Mouse (Mus musculus) spleen, adult 18-20 months (tissue): ENCODE measurements around the gene 1700034J05Rik.

Source experiments
- DNase-seq, 2 experiments: peaks; one replicate each; pipeline ENCODE4 v3.0.0; 2022; ENCODE audit warnings: mixed read lengths in 2 of 2

The 1700034J05Rik gene

DNA sequence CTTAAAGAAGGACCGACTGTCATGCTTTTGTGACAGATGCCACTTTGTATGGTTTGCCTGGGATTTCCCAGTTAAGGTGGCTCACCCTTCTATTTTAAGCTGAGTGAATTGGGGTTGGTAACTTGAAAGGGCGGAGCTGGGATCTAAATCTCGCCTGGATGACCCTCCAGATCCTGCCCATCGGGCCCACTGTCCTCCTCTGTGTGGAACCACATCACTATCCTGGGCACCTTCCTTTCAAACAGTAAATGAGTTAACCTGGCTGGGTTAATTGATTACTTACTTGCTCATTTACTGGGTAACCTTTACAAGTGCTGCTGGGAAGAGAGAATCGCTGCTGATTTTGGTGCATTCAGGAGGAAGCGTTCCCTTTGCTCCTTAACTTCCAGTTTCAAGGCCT lies 35.9 kb downstream of the 1700034J05Rik start:
- no peak for DNase-seq

DNA sequence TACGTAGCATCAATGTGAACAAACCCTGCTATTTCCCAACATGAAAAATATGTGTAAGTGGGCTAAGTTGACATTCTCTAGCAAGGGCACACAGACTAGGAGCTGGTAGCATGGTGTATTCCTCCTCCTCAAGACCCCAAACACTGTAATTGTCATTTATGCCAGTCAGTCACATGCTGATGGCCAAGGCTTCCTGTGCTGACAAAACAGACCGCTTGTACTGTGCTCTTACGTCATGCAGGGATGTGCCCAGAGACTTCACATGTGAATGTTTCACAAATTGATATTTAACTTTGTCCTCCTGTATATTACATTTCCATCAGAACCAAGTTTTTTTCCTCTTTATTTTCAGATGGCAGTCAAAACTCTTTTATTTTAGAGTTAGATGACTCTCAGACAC lies 36.8 kb downstream of the 1700034J05Rik start:
- no peak for DNase-seq

GRCm38 (mm10) chr6:146915808-146916207 lies 38.4 kb downstream of the 1700034J05Rik start:
- no peak for DNase-seq

GRCm38 (mm10) chr6:146913489-146914198 lies 40.6 kb downstream of the 1700034J05Rik start:
- DNase-seq = no peak

- DNase-seq = no peak
These were observed 41.3 kb downstream of the 1700034J05Rik start for GRCm38 (mm10) chr6:146912835-146913488.

GRCm38 (mm10) chr6:146910801-146911200 lies 43.4 kb downstream of the 1700034J05Rik start:
- DNase-seq = no peak

GRCm38 (mm10) chr6:146909725-146910489 lies 44.3 kb downstream of the 1700034J05Rik start:
- DNase-seq = no peak

GRCm38 (mm10) chr6:146908801-146909200 lies 45.4 kb downstream of the 1700034J05Rik start:
- DNase-seq = no peak

DNA sequence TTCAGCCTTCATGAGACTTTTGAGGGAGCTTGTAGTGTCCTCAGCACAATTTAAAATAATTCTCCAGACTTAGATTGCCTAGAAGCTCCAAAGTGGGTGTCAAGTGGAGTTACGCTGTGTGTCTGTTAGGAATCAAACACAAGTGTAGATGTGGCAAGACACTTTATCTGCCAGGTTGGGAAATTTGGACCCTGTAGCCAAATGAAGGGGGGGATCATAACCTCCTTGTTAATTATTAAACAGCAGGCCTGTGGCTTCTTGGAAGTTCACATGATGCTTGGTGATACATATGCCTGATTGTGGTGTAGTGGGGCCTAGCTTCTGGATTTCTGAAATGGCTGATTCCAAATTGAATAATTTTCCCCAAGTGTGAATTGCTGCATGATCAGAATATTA lies 46.4 kb downstream of the 1700034J05Rik start:
- DNase-seq = no peak

- no peak for DNase-seq
These were observed 47.0 kb downstream of the 1700034J05Rik start for GRCm38 (mm10) chr6:146907061-146907794.

DNA sequence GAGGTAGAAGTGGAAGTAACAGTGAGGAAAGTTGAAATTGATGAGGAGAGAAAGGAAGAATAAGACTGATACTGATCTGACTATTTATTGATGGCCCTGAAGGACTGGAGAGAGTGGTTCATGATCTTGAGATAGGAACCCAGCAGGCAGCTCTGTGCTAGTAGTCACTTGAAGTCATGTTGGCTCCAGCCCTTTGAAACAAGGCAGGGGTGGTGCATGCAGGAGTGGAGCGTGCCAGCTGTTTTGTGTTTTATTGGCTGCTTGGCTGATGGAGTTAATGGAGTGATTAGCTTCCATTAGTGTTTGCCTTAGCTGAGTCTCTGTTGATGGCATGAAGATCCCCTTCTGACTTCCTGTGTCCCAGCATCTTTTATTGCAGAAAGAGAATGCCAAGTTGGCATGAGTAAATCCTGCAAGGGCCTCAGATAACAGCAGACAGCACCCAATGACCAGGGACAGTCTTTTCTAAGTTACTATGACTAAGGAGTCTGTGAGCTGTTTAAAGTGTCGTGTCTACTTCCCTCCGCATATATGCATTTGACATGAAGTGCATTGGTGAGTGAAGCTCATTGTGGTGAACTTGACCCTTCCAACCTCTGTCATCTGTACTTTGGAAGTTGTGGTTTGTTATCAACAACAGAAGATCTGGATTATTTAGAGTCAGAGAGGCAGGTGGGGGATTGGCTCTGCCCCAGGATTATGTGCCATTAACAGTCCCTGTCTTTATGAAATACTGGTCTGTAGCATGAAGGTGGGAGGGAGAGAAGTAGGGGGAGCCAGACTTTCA lies 48.0 kb downstream of the 1700034J05Rik start:
- DNase-seq = no peak

DNA sequence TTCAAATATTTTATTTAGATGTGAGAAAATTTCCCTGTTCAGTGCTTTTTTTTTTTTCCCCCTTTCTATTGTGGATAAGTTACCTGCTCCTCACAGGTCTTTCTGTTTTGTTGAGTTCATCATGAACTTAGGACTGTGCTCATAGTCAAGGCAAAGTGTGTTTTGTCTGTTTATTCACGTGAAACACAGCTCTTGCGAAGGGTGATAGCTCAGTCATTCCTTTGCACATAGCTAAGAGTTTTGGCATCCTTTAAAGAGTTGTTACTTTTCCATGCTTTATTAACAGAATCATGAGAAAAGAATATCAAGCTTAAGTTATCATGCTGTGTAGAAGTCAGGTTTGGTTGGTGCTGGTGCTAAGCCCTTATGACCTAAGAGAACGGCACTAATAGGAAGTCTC lies 49.5 kb downstream of the 1700034J05Rik start:
- no peak for DNase-seq

DNA sequence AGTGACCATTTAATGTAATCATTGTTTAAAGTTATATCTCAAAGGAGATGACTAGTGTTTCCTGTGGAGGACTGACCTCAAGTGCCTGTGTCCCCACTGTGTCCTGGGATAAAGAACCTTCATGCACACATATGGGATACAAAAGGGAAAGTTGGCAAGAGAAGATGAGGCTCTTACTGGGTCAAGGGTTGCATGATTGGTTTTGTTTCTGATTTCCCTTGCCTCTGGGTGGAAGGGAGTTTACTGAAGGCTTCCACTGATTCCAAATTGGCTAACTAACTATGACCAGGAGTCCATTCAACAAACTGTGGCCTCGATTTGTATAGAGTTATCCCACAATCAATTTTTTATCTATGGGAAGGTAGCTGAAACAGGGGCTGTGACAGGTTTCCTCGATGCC lies 50.6 kb downstream of the 1700034J05Rik start:
- DNase-seq = no peak

- DNase-seq = no peak
These were observed 52.3 kb downstream of the 1700034J05Rik start for GRCm38 (mm10) chr6:146901929-146902328.
